Mouse (Mus musculus) subcutaneous adipose tissue, adult 2 months (tissue): ENCODE measurements around the gene Zgrf1. TPM values are rescaled to one million over a fixed set of nuclear protein-coding genes. Genes with fewer than 3 reads are reported as not detected.

ENCODE experiments used
- polyA plus RNA-seq: library from polyadenylated mRNA; depleted of rRNA; stranded (reverse); fragments of >200 nt; gene quantifications from 2 replicates; pipeline ENCODE4 v1.2.3, GENCODE M21; 2012; ENCODE audit warnings: low replicate concordance; rRNA removed

The Zgrf1 gene
- polyA plus RNA-seq = 0.86 and 1.2 TPM in 2 replicates

DNA sequence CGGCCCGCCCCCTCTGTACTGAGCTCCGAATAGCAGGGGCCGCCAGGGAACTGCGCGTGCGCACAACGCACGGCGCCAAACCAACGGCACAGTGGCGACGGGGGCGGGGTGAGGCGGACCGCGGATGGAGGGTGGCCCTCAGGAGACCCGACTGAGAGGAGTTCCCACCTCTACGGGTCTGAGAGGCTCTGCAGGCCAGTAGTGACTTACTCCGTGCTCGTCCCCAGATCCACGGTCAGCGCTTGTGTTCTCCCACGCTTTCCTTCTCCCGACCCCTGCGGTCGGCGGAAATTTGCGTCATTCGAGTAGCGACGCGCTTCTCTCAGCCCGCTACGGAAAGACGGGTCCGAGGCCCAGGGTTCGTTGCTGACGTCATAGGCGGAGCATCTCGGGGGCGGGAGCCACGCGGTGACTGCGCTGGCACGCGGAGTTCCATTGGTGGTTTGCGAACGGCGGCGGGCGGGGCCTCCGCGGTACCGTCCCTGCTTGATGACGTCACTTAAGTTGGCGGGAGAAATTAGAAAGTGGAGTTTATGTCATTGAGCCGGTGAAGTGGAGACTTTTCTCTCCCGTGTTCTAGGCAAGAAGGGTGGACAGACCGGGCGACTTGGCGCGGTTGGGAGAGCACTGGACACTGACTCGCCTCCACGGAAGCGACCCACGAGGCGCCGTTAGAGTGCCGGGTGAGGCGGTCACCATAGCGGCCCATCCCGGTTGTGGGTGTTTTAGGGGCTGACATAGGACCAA, at the start of gene Zgrf1, which contains the start of gene Larp7:
Zgrf1 (plus strand) TSS at position 517 of the 747 bp plus-strand sequence.
Larp7 (minus strand) TSS at position 377 of the 747 bp plus-strand sequence.

DNA sequence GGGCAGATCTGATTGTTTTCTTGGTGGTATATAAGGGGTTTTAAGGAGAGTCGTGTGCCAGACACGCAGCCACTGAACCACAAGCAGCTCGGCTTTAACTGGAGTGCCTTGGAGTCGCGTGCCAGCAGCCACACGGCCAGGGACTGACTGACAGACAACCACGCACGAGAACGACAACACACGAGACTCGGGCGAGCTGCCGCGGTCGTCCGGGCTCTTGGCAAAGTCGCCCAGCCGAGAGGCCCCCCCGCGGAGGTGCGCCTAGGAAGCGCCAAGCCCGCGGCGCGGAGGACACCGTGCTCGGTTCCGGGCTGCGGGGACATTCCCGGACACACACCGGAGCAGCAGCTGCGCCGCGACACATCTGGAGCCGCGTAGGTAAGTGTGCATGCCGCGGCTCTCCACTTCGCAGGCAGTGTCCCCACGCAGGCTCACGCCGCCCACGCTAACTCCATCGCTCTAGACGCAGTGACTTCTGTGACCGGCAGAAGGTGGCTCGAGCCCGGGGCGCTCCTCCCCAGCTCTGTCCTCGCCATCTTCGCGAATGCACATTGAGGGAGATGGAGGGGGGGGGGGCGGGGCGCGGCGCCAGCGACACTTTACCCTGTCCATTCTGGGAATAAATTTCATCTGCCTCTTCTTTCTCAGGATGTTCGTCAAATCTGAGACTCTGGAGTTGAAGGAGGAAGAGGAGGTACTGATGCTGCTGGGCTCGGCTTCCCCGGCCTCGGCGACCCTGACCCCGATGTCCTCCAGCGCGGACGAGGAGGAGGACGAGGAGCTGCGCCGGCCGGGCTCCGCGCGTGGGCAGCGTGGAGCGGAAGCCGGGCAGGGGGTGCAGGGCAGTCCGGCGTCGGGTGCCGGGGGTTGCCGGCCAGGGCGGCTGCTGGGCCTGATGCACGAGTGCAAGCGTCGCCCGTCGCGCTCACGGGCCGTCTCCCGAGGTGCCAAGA, 80.1 kb downstream of the Zgrf1 start, which contains the start of gene Neurog2:
Neurog2 (plus strand) TSS at position 56 of the 953 bp plus-strand sequence.

Other genes with a start within 250 kb of the Zgrf1 start
- 13.7 and 36.2 TPM in 2 replicates for gene Ank2, start 54.1 kb upstream of the Zgrf1 start, polyA plus RNA-seq
- gene Larp7, start 140 bp upstream of the Zgrf1 start, polyA plus RNA-seq = 1.2 and 2.6 TPM in 2 replicates
- gene Neurog2, start 79.6 kb downstream of the Zgrf1 start, polyA plus RNA-seq = not detected in 2 replicates
- 3.8 and 4.3 TPM in 2 replicates for gene Alpk1, start 227.0 kb downstream of the Zgrf1 start, polyA plus RNA-seq
- gene Tifa, start 236.3 kb downstream of the Zgrf1 start, polyA plus RNA-seq = 2.5 and 4.2 TPM in 2 replicates